Mouse (Mus musculus) lung, postnatal 4 days (tissue): ENCODE results near the gene Sh3bp5l.
"Not testable (repeated sequence)": the region's sequence is repeated elsewhere in the genome, so short reads cannot be mapped to it uniquely, and the experiment has no call there.

Source experiments
- DNase-seq, 2 experiments: peaks; one replicate each; pipeline ENCODE4 v3.0.0; 2021

Sh3bp5l gene

GRCm38 (mm10) chr11:58322824-58323569, 7.5 kb upstream of the Sh3bp5l start:
- peak; percentile 98 for DNase-seq

- DNase-seq, result no peak
Measured at GRCm38 (mm10) chr11:58323570-58324340, 6.8 kb upstream of the Sh3bp5l start.

GRCm38 (mm10) chr11:58324614-58325229, 5.8 kb upstream of the Sh3bp5l start:
- no peak for DNase-seq

- no peak for DNase-seq
Measured at GRCm38 (mm10) chr11:58326781-58327180, 3.7 kb upstream of the Sh3bp5l start.

- no peak for DNase-seq
Measured at GRCm38 (mm10) chr11:58329906-58330275, 633 bp upstream of the Sh3bp5l start.

GRCm38 (mm10) chr11:58331149-58331495, 598 bp downstream of the Sh3bp5l start:
- no peak for DNase-seq

GRCm38 (mm10) chr11:58331546-58331945, 1.0 kb downstream of the Sh3bp5l start:
- no peak for DNase-seq

GRCm38 (mm10) chr11:58334746-58335145, 4.2 kb downstream of the Sh3bp5l start:
- peak; percentile 34 to 70 for DNase-seq

- DNase-seq, result no peak
Measured at GRCm38 (mm10) chr11:58346745-58347144, 16.2 kb downstream of the Sh3bp5l start.

GRCm38 (mm10) chr11:58350628-58351027, 20.1 kb downstream of the Sh3bp5l start:
- DNase-seq, result no peak

GRCm38 (mm10) chr11:58351179-58351578, 20.7 kb downstream of the Sh3bp5l start:
- no peak for DNase-seq

- no peak for DNase-seq
Measured at GRCm38 (mm10) chr11:58352681-58353548, 22.4 kb downstream of the Sh3bp5l start.

- no peak for DNase-seq
Measured at GRCm38 (mm10) chr11:58353709-58354108, 23.2 kb downstream of the Sh3bp5l start.

GRCm38 (mm10) chr11:58354476-58354875, 24.0 kb downstream of the Sh3bp5l start:
- DNase-seq, result no peak

- no peak for DNase-seq
Measured at GRCm38 (mm10) chr11:58354927-58355326, 24.4 kb downstream of the Sh3bp5l start.

- DNase-seq, result no peak
Measured at GRCm38 (mm10) chr11:58357042-58357441, 26.5 kb downstream of the Sh3bp5l start.

GRCm38 (mm10) chr11:58357844-58358534, 27.5 kb downstream of the Sh3bp5l start:
- DNase-seq, result no peak

- DNase-seq, result not testable (repeated sequence)
Measured at GRCm38 (mm10) chr11:58362562-58362961, 32.0 kb downstream of the Sh3bp5l start.

- DNase-seq, result no peak
Measured at GRCm38 (mm10) chr11:58364454-58364853, 33.9 kb downstream of the Sh3bp5l start.

- DNase-seq, result not testable (repeated sequence)
Measured at GRCm38 (mm10) chr11:58366191-58366590, 35.7 kb downstream of the Sh3bp5l start.

GRCm38 (mm10) chr11:58377273-58377672, 46.7 kb downstream of the Sh3bp5l start:
- no peak for DNase-seq

- DNase-seq, result no peak
Measured at GRCm38 (mm10) chr11:58377686-58378085, 47.2 kb downstream of the Sh3bp5l start.
